Mouse (Mus musculus): ENCODE results near the gene Cyp8b1.

DNA sequence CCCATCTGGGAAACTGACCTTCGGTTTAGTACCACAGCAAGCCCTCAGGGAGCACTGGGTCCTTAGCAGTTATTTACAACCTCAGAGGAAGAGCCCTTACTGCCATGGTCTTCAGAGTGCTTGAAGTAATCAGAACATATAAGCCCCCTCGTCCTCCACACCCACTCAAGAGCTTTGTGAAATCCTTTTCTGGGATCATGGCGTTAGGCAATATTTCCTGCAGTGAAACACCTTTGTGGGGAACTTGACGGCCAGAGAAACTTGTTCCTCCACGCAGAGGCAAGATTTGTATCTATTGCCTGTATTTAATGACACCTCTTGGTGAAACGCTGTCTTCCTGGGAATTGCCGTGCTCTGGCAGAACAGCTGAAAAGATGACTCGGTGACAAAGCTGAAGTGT is 9.9 kb upstream of the Cyp8b1 start:
- no peak for TF ChIP-seq EP300 (IDR thresholded peaks at IDR 0.05)
- TF ChIP-seq CTCF (IDR thresholded peaks at IDR 0.05), result no peak

Data from lung, postnatal 0 days (tissue).